Mouse (Mus musculus) retina, postnatal 7 days (tissue): ENCODE measurements around the gene Rnf151.
A peak's percentile ranks its signal among the peaks of the same experiment; 100 is the strongest.

Experiments used
- DNase-seq: peaks from one replicate; pipeline ENCODE4 v3.0.0-alpha.2; 2012; ENCODE audit warnings: low read depth, low spot score

Gene Rnf151

GRCm38 (mm10) chr17:24717943-24718342, at the start of gene Rnf151, which contains the start of gene Rps2:
Gene Rnf151 (minus strand): TSS chr17:24718063.
Gene Rps2 (plus strand): TSS chr17:24718116.
- no peak for DNase-seq

GRCm38 (mm10) chr17:24766266-24766875, 48.5 kb upstream of the Rnf151 start:
- no peak for DNase-seq

- no peak for DNase-seq
Measured at GRCm38 (mm10) chr17:24765016-24765905, 47.4 kb upstream of the Rnf151 start.

GRCm38 (mm10) chr17:24761121-24761520, 43.3 kb upstream of the Rnf151 start:
- no peak for DNase-seq

GRCm38 (mm10) chr17:24757394-24757793, 39.5 kb upstream of the Rnf151 start:
- no peak for DNase-seq

- DNase-seq, result no peak
Measured at GRCm38 (mm10) chr17:24752415-24753394, 34.8 kb upstream of the Rnf151 start, which contains the start of gene Hs3st6. Gene Hs3st6 (plus strand): TSS chr17:24752988.

- DNase-seq, result no peak
Measured at GRCm38 (mm10) chr17:24751528-24751927, 33.7 kb upstream of the Rnf151 start.

GRCm38 (mm10) chr17:24746986-24747385, 29.1 kb upstream of the Rnf151 start:
- DNase-seq, result no peak

- peak; percentile 80 for DNase-seq
Measured at GRCm38 (mm10) chr17:24745526-24746497, 27.9 kb upstream of the Rnf151 start.

GRCm38 (mm10) chr17:24744381-24744780, 26.5 kb upstream of the Rnf151 start:
- DNase-seq, result no peak

GRCm38 (mm10) chr17:24743896-24744295, 26.0 kb upstream of the Rnf151 start:
- DNase-seq, result no peak

GRCm38 (mm10) chr17:24742307-24742706, 24.4 kb upstream of the Rnf151 start:
- DNase-seq, result no peak

GRCm38 (mm10) chr17:24739926-24740325, 22.1 kb upstream of the Rnf151 start:
- no peak for DNase-seq

- DNase-seq, result no peak
Measured at GRCm38 (mm10) chr17:24738238-24738637, 20.4 kb upstream of the Rnf151 start.

- DNase-seq, result no peak
Measured at GRCm38 (mm10) chr17:24737135-24737810, 19.4 kb upstream of the Rnf151 start.

GRCm38 (mm10) chr17:24736330-24737051, 18.6 kb upstream of the Rnf151 start, which contains the start of gene Msrb1:
Gene Msrb1 (plus strand): TSS chr17:24736642.
- DNase-seq, result peak; percentile 87

- DNase-seq, result no peak
Measured at GRCm38 (mm10) chr17:24735446-24735845, 17.6 kb upstream of the Rnf151 start.

GRCm38 (mm10) chr17:24734513-24734912, 16.6 kb upstream of the Rnf151 start:
- no peak for DNase-seq

- DNase-seq, result no peak
Measured at GRCm38 (mm10) chr17:24733434-24734050, 15.7 kb upstream of the Rnf151 start.
